Mouse (Mus musculus) layer of hippocampus, adult 2 months (tissue): Measurements from ENCODE around the gene Uba3. TPM values are rescaled to one million over a fixed set of nuclear protein-coding genes. Genes with fewer than 3 reads are reported as not detected.

Source experiments
- DNase-seq, 2 experiments: peaks; one replicate each; pipeline ENCODE4 v3.0.0; 2022; ENCODE audit warnings: low spot score in 2 of 2
- H3K27ac ChIP-seq: fragments of 200-600 bp; 2 replicates; pipeline ENCODE4 v1.8.1; 2022
- H3K4me3 ChIP-seq: fragments of 200-600 bp; 2 replicates; pipeline ENCODE4 v1.8.1; 2022; ENCODE audit warnings: mild to moderate bottlenecking
- CTCF ChIP-seq: fragments of 200-600 bp; conservative IDR thresholded peaks from 2 replicates; pipeline ENCODE4 v1.8.1; 2022; ENCODE audit warnings: antibody characterized with exemption, mild to moderate bottlenecking, moderate library complexity
- total RNA-seq, 2 experiments: library from RNA; stranded (reverse); gene quantifications; 2 replicates each; pipeline ENCODE4 v1.2.3; 2021

Uba3 gene
- total RNA-seq, 2 experiments from 2014 or later = 69.4 to 71.3 TPM

GRCm38 (mm10) chr6:97208406-97208805 lies 3.0 kb upstream of the Uba3 start:
- no peak for DNase-seq
- Histone ChIP-seq H3K27ac (peak overlapping the region; percentile 55; the same call in 1 of the 2 replicates), H3K4me3 (no peak overlapping the region)
- no peak for TF ChIP-seq CTCF

GRCm38 (mm10) chr6:97207085-97207484 lies 1.6 kb upstream of the Uba3 start:
- no peak overlapping the region for H3K27ac ChIP-seq

GRCm38 (mm10) chr6:97204952-97205351 lies 495 bp downstream of the Uba3 start:
- Histone ChIP-seq H3K27ac (peak overlapping the region; percentile 90), H3K4me3 (peak overlapping the region; percentile 79)
- no peak for TF ChIP-seq CTCF
- DNase-seq = no peak

More at GRCm38 (mm10) chr6:97207085-97207484, 1.6 kb upstream of the Uba3 start:
- no peak overlapping the region for H3K4me3 ChIP-seq
- no peak for TF ChIP-seq CTCF
- DNase-seq = no peak

- Histone ChIP-seq H3K27ac (peak overlapping the region; percentile 90; the same call in 1 of the 2 replicates), H3K4me3 (peak overlapping the region; percentile 79)
- no peak for TF ChIP-seq CTCF
- DNase-seq = no peak
These were observed 1.1 kb downstream of the Uba3 start for GRCm38 (mm10) chr6:97204252-97204869.

GRCm38 (mm10) chr6:97202477-97202876 lies 3.0 kb downstream of the Uba3 start:
- DNase-seq = no peak
- H3K27ac ChIP-seq = no peak overlapping the region
- H3K4me3 ChIP-seq = no peak overlapping the region
- TF ChIP-seq CTCF = no peak

GRCm38 (mm10) chr6:97200437-97200836 lies 5.0 kb downstream of the Uba3 start:
- DNase-seq = no peak
- peak; percentile 58 for TF ChIP-seq CTCF
- no peak overlapping the region for H3K4me3 ChIP-seq

GRCm38 (mm10) chr6:97179367-97179828 lies 26.0 kb downstream of the Uba3 start:
- DNase-seq = no peak
- H3K27ac ChIP-seq = peak overlapping the region; percentile 95
- TF ChIP-seq CTCF = no peak
- peak overlapping the region; percentile 82 for H3K4me3 ChIP-seq

More at GRCm38 (mm10) chr6:97200437-97200836, 5.0 kb downstream of the Uba3 start:
- H3K27ac ChIP-seq = no peak overlapping the region

- TF ChIP-seq CTCF = no peak
- DNase-seq = peak; percentile 96 to 97
- H3K4me3 ChIP-seq = peak within 1 kb of the TSS; percentile 82
- peak within 1 kb of the TSS; percentile 95 for H3K27ac ChIP-seq
These were observed 26.7 kb downstream of the Uba3 start, which contains the start of gene Tmf1 for GRCm38 (mm10) chr6:97178491-97179366. Gene Tmf1 (minus strand): TSS chr6:97179122.

GRCm38 (mm10) chr6:97175716-97176115 lies 29.7 kb downstream of the Uba3 start:
- no peak for TF ChIP-seq CTCF
- no peak for DNase-seq
- no peak overlapping the region for H3K27ac ChIP-seq
- H3K4me3 ChIP-seq = no peak overlapping the region

- no peak for DNase-seq
- TF ChIP-seq CTCF = peak; percentile 59
- H3K27ac ChIP-seq = no peak overlapping the region
- H3K4me3 ChIP-seq = no peak overlapping the region
These were observed 55.3 kb downstream of the Uba3 start for GRCm38 (mm10) chr6:97150156-97150555.

- no peak for TF ChIP-seq CTCF
- Histone ChIP-seq H3K27ac (no peak overlapping the region), H3K4me3 (no peak overlapping the region)
- no peak for DNase-seq
These were observed 55.7 kb downstream of the Uba3 start for GRCm38 (mm10) chr6:97149721-97150120.

- DNase-seq = peak; percentile 61 to 68
- peak; percentile 67 for TF ChIP-seq CTCF
- H3K4me3 ChIP-seq = peak within 1 kb of the TSS; percentile 86
- H3K27ac ChIP-seq = peak within 1 kb of the TSS; percentile 97
These were observed 56.8 kb downstream of the Uba3 start, which contains the start of gene Eogt for GRCm38 (mm10) chr6:97148383-97149251. Gene Eogt (minus strand): TSS chr6:97149182.
